Mouse (Mus musculus) activated CD4-positive, CD25-positive, alpha-beta regulatory T cell, adult 4 months (primary cell): ENCODE results near the gene Eya2. TPM values are rescaled to one million over a fixed set of nuclear protein-coding genes. Genes with fewer than 3 reads are reported as not detected.

Experiments used
- ATAC-seq: one replicate; pipeline ENCODE4 v1.8.0; 2017
- polyA plus RNA-seq, 2 experiments: library from polyadenylated mRNA; unstranded; fragments of 100-300 nt; shearing (Covaris generic); gene quantifications; one replicate each; pipeline ENCODE4 v1.2.1; 2017

Eya2 gene
- polyA plus RNA-seq, 2 experiments from 2014 or later, result 4.7 to 8.1 TPM

GRCm38 (mm10) chr2:165820073-165820472 is 225.2 kb downstream of the Eya2 start:
- ATAC-seq, result no peak

GRCm38 (mm10) chr2:165820504-165821095 is 225.8 kb downstream of the Eya2 start:
- ATAC-seq, result no peak

Other genes with a start within 250 kb of the Eya2 start
- gene Zfp663, start 226.3 kb upstream of the Eya2 start, polyA plus RNA-seq, result not detected
- under 1 TPM in 1 of 2 experiments, not detected in 1; 0.08 TPM for gene Zfp334, start 206.8 kb upstream of the Eya2 start, polyA plus RNA-seq
- gene Ocstamp, start 194.6 kb upstream of the Eya2 start, polyA plus RNA-seq, result not detected
- not detected for gene Slc13a3, start 121.8 kb upstream of the Eya2 start, polyA plus RNA-seq
- gene Trp53rka, start 101.7 kb upstream of the Eya2 start, polyA plus RNA-seq, result 1 to 10 TPM; 3.1 to 4.6 TPM
- gene Slc2a10, start 91.2 kb upstream of the Eya2 start, polyA plus RNA-seq, result not detected